Mouse (Mus musculus) cortical plate, adult 2 months (tissue): ENCODE measurements around the gene Adgrg3.

Experiments used
- CTCF ChIP-seq: fragments of 200-500 bp; IDR thresholded peaks from 2 replicates; pipeline ENCODE4 v1.5.1; 2011; ENCODE audit warnings: mild to moderate bottlenecking, control low read depth, low read length; ENCODE audit not compliant: insufficient read depth; ENCODE audit errors: extremely low read depth
- POLR2A ChIP-seq: fragments of 200-500 bp; IDR thresholded peaks from 2 replicates; pipeline ENCODE4 v1.6.1; 2011; ENCODE audit warnings: mild to moderate bottlenecking, low read length, control low read depth; ENCODE audit not compliant: insufficient read depth; ENCODE audit errors: extremely low read depth

DNA sequence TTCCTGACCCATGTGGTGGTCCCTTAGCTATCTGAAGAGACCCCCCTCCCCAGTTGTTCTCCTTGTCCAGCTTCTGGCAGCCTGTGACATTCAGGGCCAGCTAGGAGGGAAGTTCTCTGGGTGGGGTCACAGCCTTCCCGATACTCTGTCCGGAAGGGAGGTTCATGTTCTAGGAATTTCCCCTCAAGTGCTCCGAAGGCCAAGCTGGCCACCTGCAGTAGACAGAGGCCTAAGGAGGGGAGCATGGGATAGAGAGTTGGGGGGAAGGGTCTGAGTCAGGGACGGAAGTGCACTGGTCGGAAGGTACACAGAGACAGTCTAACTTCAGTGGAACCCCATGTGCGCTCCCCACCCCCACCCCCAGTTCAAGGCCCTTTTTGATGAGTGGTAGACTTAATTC lies 17.5 kb upstream of the Adgrg3 start:
- TF ChIP-seq CTCF = no peak
- no peak for TF ChIP-seq POLR2A
